ENCODE assay signal across 8 mouse cellular contexts in genomic region chr6:43395538-43395937, GRCm38 (mm10).
A peak's percentile ranks its signal among the peaks of the same experiment; 100 is the strongest.
DNase-seq lines count a peak whose midpoint lies in the region; ATAC-seq lines count a peak whose summit lies in the region.

No protein-coding gene starts in this region.

- ATAC-seq in frontal cortex, adult (ENCODE audit: low TSS enrichment), result peak; percentile 100
- no peak for ATAC-seq in erythroblast, adult 5-6 weeks (replicated peaks; ENCODE audit: low FRiP score, poor library complexity, severe bottlenecking)

- DNase-seq in frontal cortex, postnatal 25 days (ENCODE audit: low spot score in 2 of 2), result no peak
- DNase-seq in 3T3-L1 (ENCODE audit: low read depth, low spot score), result peak; percentile 51
- DNase-seq in cerebellum, adult 8-10 months, result peak; percentile 54
- DNase-seq in layer of hippocampus, postnatal 10 days (ENCODE audit: low spot score in 2 of 2), result peak; percentile 33 to 56
- DNase-seq in right cerebral cortex, adult 2 months (ENCODE audit: low spot score in 2 of 2), result peak; percentile 27 to 51
- DNase-seq in gastrocnemius, postnatal 10 days, result no peak

Comparison
In these comparisons a context has a peak if more than half of its experiments do, and no peak if none do; other contexts are left out.
1. DNase-seq: peak in 3T3-L1 (single experiment), cerebellum, adult 8-10 months (single experiment), layer of hippocampus, postnatal 10 days (2 of 2) and right cerebral cortex, adult 2 months (2 of 2); none in frontal cortex, postnatal 25 days (0 of 2) and gastrocnemius, postnatal 10 days (single experiment).